Mouse (Mus musculus): ENCODE results near the gene Ccdc27. TPM values are rescaled to one million over a fixed set of nuclear protein-coding genes. Genes with fewer than 3 reads are reported as not detected.

Gene Ccdc27
- polyA plus RNA-seq, 1 experiment, result 0.08 TPM

DNA sequence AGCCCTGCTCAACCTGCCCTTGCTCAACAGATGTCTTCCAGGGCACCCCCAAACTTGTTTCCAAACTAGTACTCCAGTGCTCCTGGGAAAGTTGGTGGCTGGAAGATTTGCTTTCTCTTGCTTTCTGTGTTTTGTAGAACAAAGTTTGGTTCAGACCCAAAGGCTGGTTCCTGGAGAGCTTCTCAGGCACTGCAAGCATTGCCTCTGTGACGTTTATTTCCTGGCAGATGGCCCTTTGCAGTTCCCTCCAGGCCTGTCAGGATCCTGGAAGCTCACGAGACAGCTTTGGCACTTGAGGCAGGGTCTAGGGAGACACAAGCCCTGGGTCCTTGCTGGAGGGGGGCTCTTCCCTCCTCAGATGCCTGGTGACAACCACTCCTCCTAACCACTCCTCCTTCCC lies 14.2 kb upstream of the Ccdc27 start:
- H3K4me3 ChIP-seq (ENCODE audit: control insufficient read depth, insufficient read depth, low read length), result no peak overlapping the region
- H3K4me1 ChIP-seq (replicated peaks; ENCODE audit: control insufficient read depth, insufficient read depth, low read length), result no peaks in the 10 kb centered on the region
- WGBS, result 38% methylated on average over 2 of the region's 2 CpGs
- H3K27me3 ChIP-seq (ENCODE audit: control insufficient read depth, insufficient read depth, low read length), result no peaks in the 10 kb centered on the region
- no peaks in the 10 kb centered on the region for H3K36me3 ChIP-seq (ENCODE audit: control insufficient read depth, insufficient read depth, low read length)
- DNase-seq, result no peak
- no peak overlapping the region for H3K27ac ChIP-seq (ENCODE audit: control insufficient read depth, insufficient read depth, low read length)
- TF ChIP-seq POLR2A (IDR thresholded peaks at IDR 0.05; ENCODE audit: control insufficient read depth, extremely low read depth, insufficient read depth, low read length, poor library complexity), result no peak
- TF ChIP-seq CTCF (IDR thresholded peaks at IDR 0.05; ENCODE audit: borderline replicate concordance, control insufficient read depth, extremely low read depth, insufficient read depth, low read length, poor library complexity), result no peak

DNA sequence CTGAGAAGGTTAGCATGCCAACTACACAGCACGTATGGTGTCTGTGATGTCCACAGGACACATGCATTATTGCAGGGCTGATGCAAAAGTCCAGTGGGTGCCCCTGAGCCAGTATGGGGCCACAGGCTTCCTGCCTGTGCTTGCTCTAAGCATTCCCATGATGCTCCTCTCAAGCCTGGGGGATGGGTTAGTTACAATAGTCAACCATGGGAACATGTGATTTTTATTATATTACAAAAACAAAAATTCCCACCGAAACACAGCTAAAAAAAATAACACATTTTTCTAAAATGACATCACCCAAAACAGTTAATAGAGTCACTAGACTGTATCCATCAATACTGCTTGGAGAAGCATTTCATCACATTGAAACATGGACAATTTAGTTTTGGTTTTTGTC lies 13.6 kb upstream of the Ccdc27 start:
- no peaks in the 10 kb centered on the region for H3K27me3 ChIP-seq (ENCODE audit: control insufficient read depth, insufficient read depth, low read length)
- TF ChIP-seq POLR2A (IDR thresholded peaks at IDR 0.05; ENCODE audit: control insufficient read depth, extremely low read depth, insufficient read depth, low read length, poor library complexity) (no peak), CTCF (IDR thresholded peaks at IDR 0.05; ENCODE audit: borderline replicate concordance, control insufficient read depth, extremely low read depth, insufficient read depth, low read length, poor library complexity) (no peak)
- H3K4me3 ChIP-seq (ENCODE audit: control insufficient read depth, insufficient read depth, low read length), result no peak overlapping the region
- no peak overlapping the region for H3K27ac ChIP-seq (ENCODE audit: control insufficient read depth, insufficient read depth, low read length)
- DNase-seq, result no peak
- WGBS, result 81% methylated on average over 2 of the region's 2 CpGs
- H3K4me1 ChIP-seq (replicated peaks; ENCODE audit: control insufficient read depth, insufficient read depth, low read length), result no peaks in the 10 kb centered on the region
- H3K36me3 ChIP-seq (ENCODE audit: control insufficient read depth, insufficient read depth, low read length), result no peaks in the 10 kb centered on the region

- H3K36me3 ChIP-seq (ENCODE audit: control insufficient read depth, insufficient read depth, low read length), result no peaks in the 10 kb centered on the region
- TF ChIP-seq CTCF (IDR thresholded peaks at IDR 0.05; ENCODE audit: borderline replicate concordance, control insufficient read depth, extremely low read depth, insufficient read depth, low read length, poor library complexity) (no peak), POLR2A (IDR thresholded peaks at IDR 0.05; ENCODE audit: control insufficient read depth, extremely low read depth, insufficient read depth, low read length, poor library complexity) (no peak)
- H3K27ac ChIP-seq (ENCODE audit: control insufficient read depth, insufficient read depth, low read length), result no peak overlapping the region
- H3K4me1 ChIP-seq (replicated peaks; ENCODE audit: control insufficient read depth, insufficient read depth, low read length), result no peaks in the 10 kb centered on the region
- H3K4me3 ChIP-seq (ENCODE audit: control insufficient read depth, insufficient read depth, low read length), result no peak overlapping the region
- DNase-seq, result no peak
- H3K27me3 ChIP-seq (ENCODE audit: control insufficient read depth, insufficient read depth, low read length), result no peaks in the 10 kb centered on the region
- 93% methylated on average over 7 of the region's 7 CpGs for WGBS
Observed at GRCm38 (mm10) chr4:154055482-154055881, 13.0 kb upstream of the Ccdc27 start.

GRCm38 (mm10) chr4:154053065-154053464 lies 10.6 kb upstream of the Ccdc27 start:
- WGBS, result 67% methylated on average over 4 of the region's 4 CpGs
- TF ChIP-seq CTCF (IDR thresholded peaks at IDR 0.05; ENCODE audit: borderline replicate concordance, control insufficient read depth, extremely low read depth, insufficient read depth, low read length, poor library complexity) (no peak), POLR2A (IDR thresholded peaks at IDR 0.05; ENCODE audit: control insufficient read depth, extremely low read depth, insufficient read depth, low read length, poor library complexity) (no peak)

DNA sequence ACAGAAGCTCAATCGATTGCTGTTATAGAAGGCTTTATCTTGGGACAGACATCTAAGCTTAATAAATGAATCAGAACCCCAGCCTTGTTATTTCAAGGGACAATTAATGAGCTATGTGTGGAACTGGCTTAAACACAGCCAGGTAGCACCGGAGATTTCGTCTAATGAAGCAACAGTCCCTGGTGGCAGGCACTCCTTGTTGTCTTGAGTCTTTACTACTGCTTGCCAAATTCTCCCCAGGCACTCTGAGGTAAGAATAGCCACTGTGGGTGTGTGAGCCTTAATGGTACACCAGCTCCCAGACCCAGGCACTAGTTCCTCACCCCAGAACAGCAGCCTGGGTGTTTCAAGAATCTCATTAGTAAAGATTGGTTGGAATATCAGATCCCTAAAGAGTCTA lies 8.9 kb upstream of the Ccdc27 start:
- H3K27me3 ChIP-seq (ENCODE audit: control insufficient read depth, insufficient read depth, low read length), result no peaks in the 10 kb centered on the region
- no peaks in the 10 kb centered on the region for H3K4me1 ChIP-seq (replicated peaks; ENCODE audit: control insufficient read depth, insufficient read depth, low read length)
- DNase-seq, result no peak
- WGBS, result 93% methylated on average over 3 of the region's 3 CpGs
- TF ChIP-seq CTCF (IDR thresholded peaks at IDR 0.05; ENCODE audit: borderline replicate concordance, control insufficient read depth, extremely low read depth, insufficient read depth, low read length, poor library complexity), result no peak
- no peak for TF ChIP-seq POLR2A (IDR thresholded peaks at IDR 0.05; ENCODE audit: control insufficient read depth, extremely low read depth, insufficient read depth, low read length, poor library complexity)
- no peak overlapping the region for H3K27ac ChIP-seq (ENCODE audit: control insufficient read depth, insufficient read depth, low read length)
- no peak overlapping the region for H3K4me3 ChIP-seq (ENCODE audit: control insufficient read depth, insufficient read depth, low read length)
- H3K36me3 ChIP-seq (ENCODE audit: control insufficient read depth, insufficient read depth, low read length), result no peaks in the 10 kb centered on the region

More at GRCm38 (mm10) chr4:154053065-154053464, 10.6 kb upstream of the Ccdc27 start:
- Histone ChIP-seq H3K27ac (ENCODE audit: control insufficient read depth, insufficient read depth, low read length) (no peak overlapping the region), H3K36me3 (ENCODE audit: control insufficient read depth, insufficient read depth, low read length) (no peaks in the 10 kb centered on the region), H3K4me1 (replicated peaks; ENCODE audit: control insufficient read depth, insufficient read depth, low read length) (no peaks in the 10 kb centered on the region), H3K4me3 (ENCODE audit: control insufficient read depth, insufficient read depth, low read length) (no peak overlapping the region), H3K27me3 (ENCODE audit: control insufficient read depth, insufficient read depth, low read length) (no peaks in the 10 kb centered on the region)
- DNase-seq, result no peak

GRCm38 (mm10) chr4:154045837-154046236 lies 3.4 kb upstream of the Ccdc27 start:
- TF ChIP-seq CTCF (IDR thresholded peaks at IDR 0.05; ENCODE audit: borderline replicate concordance, control insufficient read depth, extremely low read depth, insufficient read depth, low read length, poor library complexity) (no peak), POLR2A (IDR thresholded peaks at IDR 0.05; ENCODE audit: control insufficient read depth, extremely low read depth, insufficient read depth, low read length, poor library complexity) (no peak)
- WGBS, result 73% methylated on average over 5 of the region's 5 CpGs
- Histone ChIP-seq H3K4me1 (replicated peaks; ENCODE audit: control insufficient read depth, insufficient read depth, low read length) (no peaks in the 10 kb centered on the region), H3K27ac (ENCODE audit: control insufficient read depth, insufficient read depth, low read length) (no peak overlapping the region), H3K36me3 (ENCODE audit: control insufficient read depth, insufficient read depth, low read length) (no peaks in the 10 kb centered on the region), H3K27me3 (ENCODE audit: control insufficient read depth, insufficient read depth, low read length) (no peaks in the 10 kb centered on the region), H3K4me3 (ENCODE audit: control insufficient read depth, insufficient read depth, low read length) (no peak overlapping the region)
- no peak for DNase-seq

- WGBS, result 59% methylated on average over 3 of the region's 3 CpGs
- TF ChIP-seq POLR2A (IDR thresholded peaks at IDR 0.05; ENCODE audit: control insufficient read depth, extremely low read depth, insufficient read depth, low read length, poor library complexity), result no peak
- no peak for TF ChIP-seq CTCF (IDR thresholded peaks at IDR 0.05; ENCODE audit: borderline replicate concordance, control insufficient read depth, extremely low read depth, insufficient read depth, low read length, poor library complexity)
- no peak for DNase-seq
- H3K36me3 ChIP-seq (ENCODE audit: control insufficient read depth, insufficient read depth, low read length), result no peaks in the 10 kb centered on the region
- H3K27ac ChIP-seq (ENCODE audit: control insufficient read depth, insufficient read depth, low read length), result no peak overlapping the region
- H3K4me3 ChIP-seq (ENCODE audit: control insufficient read depth, insufficient read depth, low read length), result no peak overlapping the region
- H3K4me1 ChIP-seq (replicated peaks; ENCODE audit: control insufficient read depth, insufficient read depth, low read length), result no peaks in the 10 kb centered on the region
- H3K27me3 ChIP-seq (ENCODE audit: control insufficient read depth, insufficient read depth, low read length), result no peaks in the 10 kb centered on the region
Observed at GRCm38 (mm10) chr4:154037123-154037522, 5.4 kb downstream of the Ccdc27 start.

All from thymus, adult 2 months (tissue).